Mouse (Mus musculus): ENCODE measurements around the gene Atxn10.

GRCm38 (mm10) chr15:85364366-85364765 is 28.3 kb downstream of the Atxn10 start:
- TF ChIP-seq POLR2A (IDR thresholded peaks at IDR 0.05; ENCODE audit: borderline replicate concordance, insufficient read depth, low read length) (no peak), CTCF (IDR thresholded peaks at IDR 0.05; ENCODE audit: borderline replicate concordance, insufficient read depth, low read depth, low read length) (no peak)

All from cerebellum, adult 2 months (tissue).